Mouse (Mus musculus) cerebellum, adult 2 months (tissue): ENCODE measurements around the gene Pspn. TPM values are rescaled to one million over a fixed set of nuclear protein-coding genes. Genes with fewer than 3 reads are reported as not detected.

Source experiments
- DNase-seq, 2 experiments: peaks; one replicate each; pipeline ENCODE4 v3.0.0; 2021
- H3K27ac ChIP-seq: fragments of 200-500 bp; 2 replicates; pipeline ENCODE4 v1.5.1; 2012; ENCODE audit warnings: low read length, control low read depth, inconsistent platforms; ENCODE audit not compliant: insufficient read depth
- H3K27me3 ChIP-seq: fragments of 200-500 bp; 2 replicates; pipeline ENCODE4 v1.6.1; 2012; ENCODE audit warnings: inconsistent platforms, mild to moderate bottlenecking, low read length, moderate library complexity; ENCODE audit not compliant: control insufficient read depth, insufficient read depth
- H3K4me1 ChIP-seq: fragments of 200-500 bp; 2 replicates; pipeline ENCODE4 v1.6.1; 2011; ENCODE audit warnings: low read length; ENCODE audit not compliant: control insufficient read depth, insufficient read depth
- H3K4me3 ChIP-seq: fragments of 200-500 bp; replicated peaks from 2 replicates; pipeline ENCODE3; 2011; ENCODE audit warnings: mild to moderate bottlenecking, low read depth, low read length, control low read depth; ENCODE audit not compliant: insufficient read depth
- CTCF ChIP-seq: fragments of 200-500 bp; IDR thresholded peaks from 2 replicates; pipeline ENCODE4 v1.5.1; 2011; ENCODE audit warnings: low read depth, mild to moderate bottlenecking, control low read depth, low read length, moderate library complexity, borderline replicate concordance; ENCODE audit not compliant: insufficient read depth
- POLR2A ChIP-seq: fragments of 200-500 bp; IDR thresholded peaks from 2 replicates; pipeline ENCODE4 v1.6.1; 2011; ENCODE audit warnings: low read length, control low read depth, borderline replicate concordance; ENCODE audit not compliant: insufficient read depth
- WGBS: fragments of 180-500 bp; shearing (Covaris S2); methylation state at CpG from one replicate; pipeline ENCODE4 v1.1.7; 2018; 5-methylcytosine and 5-hydroxymethylcytosine counted together
- polyA plus RNA-seq: library from polyadenylated mRNA; depleted of rRNA; stranded (reverse); fragments of >200 nt; gene quantifications from 2 replicates; pipeline ENCODE4 v1.2.3, GENCODE M21; 2012

Gene Pspn
- polyA plus RNA-seq, 1 experiment = not detected

- 92% methylated on average over 13 of the region's 13 CpGs for WGBS
- no peaks in the 10 kb centered on the region for H3K4me1 ChIP-seq
- TF ChIP-seq CTCF (peak; percentile 11; the same call in 1 of the 2 replicates), POLR2A (no peak)
- DNase-seq = no peak
- H3K27me3 ChIP-seq = no peaks in the 10 kb centered on the region
- no peak overlapping the region for H3K27ac ChIP-seq
- H3K4me3 ChIP-seq = no peak overlapping the region
Observed at GRCm38 (mm10) chr17:57007137-57007905, 7.5 kb upstream of the Pspn start.

- TF ChIP-seq CTCF (no peak), POLR2A (no peak)
- H3K27ac ChIP-seq = no peak overlapping the region
- WGBS = 98% methylated on average over 7 of the region's 7 CpGs
- no peaks in the 10 kb centered on the region for H3K4me1 ChIP-seq
- no peaks in the 10 kb centered on the region for H3K27me3 ChIP-seq
- no peak overlapping the region for H3K4me3 ChIP-seq
- no peak for DNase-seq
Observed at GRCm38 (mm10) chr17:57003994-57004393, 4.2 kb upstream of the Pspn start.

DNA sequence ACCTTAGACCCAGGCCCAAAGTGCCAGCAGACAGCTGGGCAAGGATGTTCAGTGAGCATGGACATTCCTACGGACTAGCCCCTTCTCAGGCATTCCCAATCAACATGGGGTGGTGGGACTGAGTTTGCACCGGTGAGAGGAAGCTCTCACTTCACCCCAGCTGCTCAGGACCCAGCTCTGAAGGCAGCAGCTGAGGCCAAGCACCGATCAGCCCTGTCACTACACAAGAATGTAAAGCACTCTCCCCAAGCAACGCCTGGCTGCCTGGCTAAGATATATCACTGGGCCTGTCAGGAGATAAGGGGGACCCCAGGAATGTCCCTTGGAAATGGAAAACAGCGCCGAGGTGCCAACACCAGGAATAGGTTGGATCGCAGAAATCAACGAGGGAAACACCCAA lies 1.4 kb upstream of the Pspn start:
- no peak for TF ChIP-seq POLR2A
- no peak for TF ChIP-seq CTCF
- WGBS = 70% methylated on average over 8 of the region's 8 CpGs
- Histone ChIP-seq H3K4me1 (no peaks in the 10 kb centered on the region), H3K27ac (no peak overlapping the region), H3K4me3 (no peak overlapping the region), H3K27me3 (no peaks in the 10 kb centered on the region)
- DNase-seq = no peak

GRCm38 (mm10) chr17:56999414-56999813 lies 404 bp downstream of the Pspn start:
- no peak overlapping the region for H3K27ac ChIP-seq
- no peaks in the 10 kb centered on the region for H3K4me1 ChIP-seq
- no peak for DNase-seq
- no peaks in the 10 kb centered on the region for H3K27me3 ChIP-seq
- 87% methylated on average over 9 of the region's 9 CpGs for WGBS
- TF ChIP-seq POLR2A (no peak), CTCF (no peak)
- H3K4me3 ChIP-seq = no peak overlapping the region

GRCm38 (mm10) chr17:56997029-56997667 lies 2.7 kb downstream of the Pspn start, which contains the start of gene Alkbh7:
TSS of gene Alkbh7 (plus strand) at chr17:56997339.
- no peaks in the 10 kb centered on the region for H3K27me3 ChIP-seq
- peak; percentile 93 to 96 for DNase-seq
- peak within 1 kb of the TSS; percentile 78 for H3K4me3 ChIP-seq
- TF ChIP-seq POLR2A (peak; percentile 80), CTCF (peak; percentile 79)
- under 1% methylated on average over 38 of the region's 38 CpGs for WGBS
- peak within 1 kb of the TSS; percentile 40; the same call in 1 of the 2 replicates for H3K27ac ChIP-seq
- H3K4me1 ChIP-seq = no peaks in the 10 kb centered on the region

DNA sequence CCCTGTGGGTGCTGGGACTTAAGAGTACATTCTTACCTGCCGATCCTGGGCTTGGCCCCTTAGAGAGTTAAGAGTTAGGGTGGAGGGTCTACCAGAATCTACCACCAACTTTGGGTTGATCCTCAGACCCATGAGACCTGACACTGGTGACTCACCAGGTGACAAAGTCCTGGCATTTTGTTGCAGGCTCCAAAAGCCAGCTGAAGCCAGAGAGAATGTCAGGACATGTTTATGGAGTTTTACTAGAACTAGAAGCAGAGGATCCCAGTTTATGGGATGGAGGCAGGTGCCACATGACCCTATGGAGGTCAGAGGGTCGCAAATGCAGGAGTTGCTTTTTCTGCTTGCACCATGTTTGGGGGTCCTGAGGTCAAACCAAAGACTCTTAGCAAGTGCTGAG lies 3.3 kb downstream of the Pspn start:
- DNase-seq = peak in 1 of 2 experiments; percentile 20
- no peaks in the 10 kb centered on the region for H3K4me1 ChIP-seq
- WGBS = 71% methylated on average over 2 of the region's 2 CpGs
- no peak overlapping the region for H3K4me3 ChIP-seq
- H3K27me3 ChIP-seq = no peaks in the 10 kb centered on the region
- TF ChIP-seq POLR2A (no peak), CTCF (no peak)
- peak overlapping the region; percentile 24; the same call in 1 of the 2 replicates for H3K27ac ChIP-seq

GRCm38 (mm10) chr17:56995046-56995445 lies 4.8 kb downstream of the Pspn start:
- peak in 1 of 2 experiments; percentile 6 for DNase-seq
- H3K27me3 ChIP-seq = no peaks in the 10 kb centered on the region
- TF ChIP-seq POLR2A (no peak), CTCF (no peak)
- H3K27ac ChIP-seq = no peak overlapping the region
- no peak overlapping the region for H3K4me3 ChIP-seq
- WGBS = 84% methylated on average over 8 of the region's 8 CpGs
- H3K4me1 ChIP-seq = peaks cover 5% of the 10 kb centered on the region; the same call in 1 of the 2 replicates
